Mouse (Mus musculus): ENCODE results near the gene Mroh3.

Mroh3 gene

DNA sequence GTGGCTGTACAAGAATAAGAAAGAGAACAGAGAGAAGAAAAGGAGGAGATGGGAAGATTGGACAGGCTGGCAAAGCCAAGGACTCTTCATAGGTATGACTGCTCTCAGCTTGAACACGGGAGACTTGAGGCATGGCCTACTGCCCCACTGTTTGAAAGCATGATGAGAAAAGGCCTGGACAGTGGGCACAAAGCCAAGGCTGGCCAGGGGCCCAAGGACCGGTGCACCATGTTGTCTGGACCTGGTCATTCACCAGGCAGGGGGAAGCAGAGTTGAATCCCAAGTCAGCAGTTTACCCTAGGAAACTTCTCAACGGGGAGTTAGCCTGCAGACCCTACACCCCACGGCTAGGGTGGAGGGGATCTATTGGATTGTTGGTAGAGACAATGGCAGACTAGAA, 15.2 kb upstream of the Mroh3 start:
- no peak for DNase-seq

DNA sequence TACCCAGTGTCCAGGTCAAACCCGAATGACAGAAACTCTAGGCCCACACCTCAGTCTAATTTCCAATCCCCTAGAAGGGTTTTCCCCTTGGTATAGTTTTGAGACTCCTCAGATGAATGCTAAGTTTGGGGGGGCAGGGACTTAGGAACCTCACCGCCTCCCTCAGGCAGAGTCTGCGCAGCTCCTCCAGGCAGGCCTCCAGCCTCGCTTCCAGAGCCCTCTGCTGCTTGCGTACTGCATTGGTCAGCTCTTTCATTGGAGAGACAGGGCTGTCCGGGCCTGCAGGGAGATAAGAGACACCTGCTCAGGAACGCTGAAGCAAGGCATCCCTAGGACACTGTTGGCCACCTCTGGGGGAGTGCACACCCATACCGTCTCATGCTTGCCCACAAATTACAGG, 14.0 kb upstream of the Mroh3 start:
- DNase-seq: no peak

DNA sequence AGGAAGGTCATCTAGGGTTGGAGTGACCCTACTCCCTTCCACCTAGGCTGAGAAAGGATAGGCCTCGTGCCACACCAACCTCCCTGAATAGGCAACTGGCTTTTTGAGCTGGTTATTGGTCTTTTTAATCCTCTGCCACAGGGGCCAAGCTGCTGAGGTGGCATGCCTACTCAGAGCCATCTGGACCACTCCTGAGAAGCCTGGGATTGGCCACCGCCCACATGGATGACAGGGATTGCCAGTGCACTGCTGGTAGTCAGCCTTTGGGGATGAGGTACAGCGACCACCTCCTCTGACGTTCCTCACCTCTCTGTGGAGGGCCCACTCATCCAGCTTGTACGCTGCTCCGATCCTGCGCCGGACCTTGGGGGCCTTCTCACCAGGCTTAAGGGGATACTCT, 13.2 kb upstream of the Mroh3 start:
- no peak for DNase-seq

DNA sequence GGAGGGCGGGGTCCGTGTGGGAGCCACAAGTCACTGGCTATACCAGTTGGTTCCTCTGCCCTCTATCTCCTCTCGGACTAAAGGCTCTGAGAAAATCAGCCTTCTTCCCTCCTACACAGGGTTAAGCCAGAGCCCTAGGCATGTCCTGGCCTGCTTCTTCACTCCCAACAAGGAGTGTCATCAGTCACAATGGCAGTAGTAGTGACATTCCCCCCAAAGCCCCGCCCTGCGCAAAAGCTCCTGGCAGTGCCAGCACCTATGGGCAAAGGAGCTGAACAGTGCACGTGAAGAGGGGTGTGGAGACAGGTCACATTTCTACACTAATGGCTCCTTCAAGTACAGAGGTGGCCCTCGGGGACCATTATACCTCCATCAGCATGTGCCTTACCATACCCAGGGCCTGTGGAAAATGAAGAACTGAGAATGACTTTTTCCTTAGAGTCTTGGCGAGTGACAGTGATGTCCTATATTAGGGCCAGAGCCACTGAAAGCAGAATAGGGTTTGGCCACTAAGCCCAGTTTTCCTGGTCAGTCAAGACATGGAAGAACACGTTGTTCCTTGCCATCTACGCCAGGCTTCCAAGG, 11.2 kb upstream of the Mroh3 start:
- no peak for DNase-seq

DNA sequence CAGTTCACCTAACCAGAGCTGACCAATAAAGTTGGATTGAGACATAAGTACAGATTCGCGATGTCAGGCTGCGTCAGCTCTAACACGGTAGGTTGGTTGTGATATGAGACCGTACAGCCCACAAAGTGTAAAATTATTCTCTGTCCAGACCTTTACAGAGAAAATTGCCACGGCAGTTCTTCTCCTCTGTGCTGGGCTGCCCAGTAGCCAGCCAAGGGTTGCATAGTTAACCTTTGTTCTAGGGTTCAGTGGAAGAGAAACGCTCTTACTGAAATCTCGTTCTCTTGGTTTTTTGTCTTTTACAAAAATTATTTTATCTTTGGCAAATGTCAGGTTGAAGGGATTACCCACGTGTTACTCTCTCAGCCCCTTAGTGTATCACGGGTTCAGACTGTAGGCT, 9.8 kb upstream of the Mroh3 start:
- no peak for DNase-seq

DNA sequence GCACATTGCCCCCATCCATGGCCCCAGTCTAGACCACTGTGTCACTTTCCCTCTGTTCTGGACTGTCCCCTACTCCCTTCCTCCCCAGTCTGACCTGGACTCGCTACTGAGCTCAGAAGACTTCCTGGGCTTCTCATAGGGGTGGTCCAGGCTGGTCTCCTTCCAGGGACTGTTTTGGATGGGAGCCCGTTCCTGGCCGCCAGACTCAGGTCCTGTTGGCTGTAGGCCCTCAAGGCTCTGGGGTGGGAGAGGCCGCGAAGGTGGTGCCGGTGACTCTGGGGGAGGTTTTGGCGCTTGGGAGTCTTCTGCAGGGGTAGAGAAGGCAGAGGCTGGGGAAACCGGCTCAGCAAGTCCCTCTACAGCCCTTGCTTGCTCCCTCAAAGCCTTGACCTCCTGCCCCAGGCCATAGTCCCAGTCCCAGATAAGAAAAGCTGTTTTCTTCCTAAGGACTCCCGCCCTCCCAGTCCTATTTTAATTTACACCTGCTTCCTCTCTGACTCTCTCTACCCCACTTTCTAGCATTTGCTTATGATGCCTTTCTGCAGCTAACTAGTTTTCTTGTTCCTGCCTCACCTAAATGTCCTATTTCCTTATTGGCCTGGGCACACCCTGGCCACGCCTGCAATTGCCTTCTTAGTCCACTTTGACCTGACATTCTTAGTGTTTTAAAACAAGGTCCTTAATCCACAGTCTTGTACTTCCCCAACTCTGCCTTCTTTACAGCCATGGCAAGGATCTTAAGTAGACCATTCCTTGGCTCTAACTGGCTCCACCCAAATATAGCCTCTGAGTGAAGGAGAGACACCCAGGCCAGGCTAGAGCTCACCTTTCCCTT, 7.6 kb upstream of the Mroh3 start:
- DNase-seq: no peak

DNA sequence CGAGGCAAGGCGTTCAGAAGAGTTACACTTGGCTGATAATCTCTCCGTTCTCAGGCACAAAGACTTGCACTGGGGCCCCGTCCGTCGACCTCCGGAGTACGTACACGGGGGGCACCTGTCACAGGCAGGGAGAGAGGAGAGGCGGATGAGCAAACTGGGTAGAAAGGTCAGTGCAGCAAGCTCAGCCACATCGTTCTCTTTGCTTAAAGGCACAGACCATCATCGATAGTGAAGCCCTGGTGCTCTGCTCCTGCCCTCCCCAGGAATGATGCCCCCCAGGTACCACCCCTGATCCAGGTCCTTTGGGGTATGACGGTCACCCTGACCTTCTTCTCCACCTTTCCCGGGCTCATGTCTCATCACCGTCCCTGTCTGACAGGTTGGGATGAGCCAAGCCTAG, 1.7 kb upstream of the Mroh3 start:
- DNase-seq: no peak

DNA sequence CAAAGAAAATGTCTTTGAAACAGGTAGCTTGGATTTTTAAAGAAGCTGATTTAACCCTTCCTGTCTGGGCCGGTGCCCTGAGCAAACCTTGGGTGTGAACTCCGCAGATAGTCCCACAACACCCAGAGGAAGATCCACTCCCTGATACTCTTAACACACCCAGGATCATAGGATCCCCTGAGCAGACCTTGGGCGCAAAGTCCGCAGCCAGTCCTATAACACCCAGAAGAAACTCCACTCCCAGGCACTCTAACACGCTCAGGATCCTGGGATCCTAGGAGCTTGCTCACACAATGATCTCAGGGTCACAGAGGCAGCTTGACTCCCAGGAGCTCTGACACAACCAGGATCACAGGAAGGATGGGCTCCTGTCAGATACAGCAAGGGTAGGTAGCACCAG, 22.6 kb downstream of the Mroh3 start:
- DNase-seq: no peak

DNA sequence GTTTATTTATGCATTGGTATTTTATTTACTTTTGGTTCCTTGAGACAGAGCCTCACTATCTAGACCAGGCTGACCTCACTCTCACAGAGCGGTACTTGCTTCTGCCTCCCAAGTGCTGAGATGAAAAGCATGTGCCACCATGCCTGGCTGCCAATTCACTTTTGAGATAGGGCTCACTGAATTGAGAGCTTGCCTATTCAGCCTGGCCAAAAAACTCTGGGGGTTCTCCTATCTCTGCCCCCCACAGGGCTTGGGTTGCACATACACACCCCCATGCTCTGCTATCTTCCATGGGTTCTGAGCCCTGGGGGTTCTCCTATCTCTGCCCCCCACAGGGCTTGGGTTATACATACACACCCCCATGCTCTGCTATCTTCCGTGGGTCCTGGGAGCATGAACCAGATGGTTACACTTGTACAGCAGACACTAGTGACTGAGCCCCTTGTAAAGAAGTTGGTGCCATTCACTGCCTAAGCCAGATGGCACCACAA, 33.1 kb downstream of the Mroh3 start:
- DNase-seq: no peak

DNA sequence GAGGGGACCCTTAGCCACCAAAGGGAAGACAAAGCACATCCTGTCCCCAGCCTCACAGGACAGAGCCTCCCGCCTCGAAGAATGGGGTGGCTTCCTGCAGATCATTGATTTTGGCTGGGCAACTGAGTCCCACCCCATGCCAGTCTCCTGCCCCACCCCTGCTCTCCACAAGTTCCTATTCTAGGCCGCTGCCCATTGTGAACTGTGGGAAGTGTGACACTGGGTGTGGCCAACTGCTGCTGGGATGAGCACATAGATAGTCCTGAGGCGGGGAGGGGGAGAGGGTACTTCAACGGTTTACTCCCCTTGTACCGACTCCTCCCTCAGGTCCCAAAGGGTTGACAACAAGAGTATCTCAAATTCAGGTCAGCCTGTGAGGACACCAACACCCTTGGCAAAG, 33.9 kb downstream of the Mroh3 start:
- no peak for DNase-seq

DNA sequence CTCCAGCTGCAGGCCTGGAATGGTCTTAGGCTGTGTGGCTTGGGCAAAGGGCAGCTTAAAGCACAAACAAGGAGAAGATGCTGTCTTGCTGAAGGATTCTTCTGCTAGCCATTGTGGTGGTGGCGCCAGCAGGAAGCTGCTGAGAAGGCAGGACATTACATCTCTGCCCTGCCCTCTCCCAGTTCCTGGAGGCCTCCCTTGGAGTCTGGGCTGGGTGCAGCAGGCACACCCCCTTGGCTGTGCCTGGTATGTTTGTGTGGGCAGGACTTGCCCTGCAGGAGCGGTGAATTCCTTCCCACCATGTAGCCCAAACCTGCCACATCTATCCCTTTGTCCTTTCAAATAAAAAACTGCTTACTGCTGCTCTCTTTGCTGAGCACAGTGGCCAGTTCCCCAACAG, 35.5 kb downstream of the Mroh3 start:
- DNase-seq: no peak

DNA sequence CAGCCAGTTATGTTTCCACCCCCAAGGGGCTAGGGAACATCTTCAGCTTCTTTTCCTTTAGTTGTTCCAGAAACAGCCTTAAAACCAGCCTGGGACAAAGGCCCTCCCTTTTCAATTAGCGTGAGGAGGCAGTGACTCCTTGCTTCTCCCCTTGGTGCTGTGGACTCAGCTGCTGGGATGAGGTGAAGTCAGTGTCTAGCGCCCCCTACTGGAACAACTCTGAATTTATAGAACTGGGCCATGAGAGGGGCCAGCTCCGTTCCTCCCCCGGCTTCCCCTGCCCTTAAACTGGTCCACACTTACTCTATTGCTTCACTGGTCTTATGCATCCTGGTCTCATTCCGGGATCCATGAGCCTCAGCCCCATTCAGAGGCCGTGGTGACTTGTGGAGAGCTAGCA, 37.4 kb downstream of the Mroh3 start:
- DNase-seq: peak; percentile 42

DNA sequence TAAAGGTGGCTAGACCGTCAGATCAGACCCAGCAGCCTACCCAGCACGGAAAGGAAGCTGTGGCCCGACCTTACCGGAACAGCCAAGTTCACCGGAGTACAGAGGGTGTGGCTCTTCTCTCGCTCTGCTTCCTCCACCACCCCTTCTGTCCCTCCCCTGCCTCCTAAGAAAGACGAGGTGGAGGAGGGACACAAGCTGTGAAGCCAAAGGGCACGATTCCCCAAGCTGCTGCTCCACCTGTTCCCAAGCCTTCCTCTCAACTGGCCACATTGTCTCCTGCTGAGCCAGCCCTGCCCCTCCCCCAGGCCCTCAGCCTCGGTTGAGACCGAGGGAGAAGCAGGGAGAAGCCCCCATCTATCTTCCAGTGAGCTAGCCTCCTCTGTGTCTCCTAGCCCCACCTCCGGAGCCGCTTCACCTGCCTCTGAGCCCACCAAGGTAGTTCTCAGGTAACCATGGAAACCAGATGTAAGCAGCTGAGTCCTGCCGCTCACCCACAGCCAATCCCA, 38.5 kb downstream of the Mroh3 start:
- no peak for DNase-seq

DNA sequence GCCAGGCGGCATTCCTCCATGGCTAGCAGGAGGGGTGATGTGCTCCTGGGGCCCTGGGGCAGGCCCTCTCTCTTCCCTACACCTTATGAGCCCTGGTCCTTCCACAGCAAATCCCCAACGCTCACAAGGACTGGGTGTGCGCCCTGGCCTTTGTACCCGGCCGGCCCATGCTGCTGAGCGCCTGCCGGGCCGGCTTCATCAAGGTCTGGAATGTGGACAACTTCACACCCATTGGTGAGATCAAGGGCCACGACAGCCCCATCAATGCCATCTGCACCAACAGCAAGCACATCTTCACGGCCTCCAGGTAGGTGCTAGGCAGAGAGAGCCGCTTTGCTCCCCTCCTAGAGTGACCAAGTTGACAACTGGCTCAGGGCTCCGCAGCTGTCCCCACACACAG, 39.9 kb downstream of the Mroh3 start:
- DNase-seq: no peak

DNA sequence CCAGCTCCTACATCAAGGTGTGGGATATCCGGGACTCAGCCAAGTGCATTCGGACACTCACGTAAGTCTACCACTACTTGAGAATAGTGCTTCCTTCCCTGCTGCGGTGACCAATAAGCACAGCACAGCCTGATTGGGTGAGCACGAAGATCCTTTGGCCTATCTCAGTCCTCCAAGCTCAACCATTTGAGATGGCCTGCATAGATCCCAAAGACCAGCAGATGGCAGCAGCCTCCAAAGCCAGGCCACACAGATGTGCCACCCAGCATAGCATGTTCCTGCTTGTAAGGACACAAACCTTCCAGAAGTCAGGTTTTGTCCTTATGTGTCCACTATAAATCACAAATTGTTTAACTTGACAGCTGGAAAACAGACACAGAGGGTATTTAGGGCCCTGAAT, 42.5 kb downstream of the Mroh3 start:
- peak; percentile 61 for DNase-seq

DNA sequence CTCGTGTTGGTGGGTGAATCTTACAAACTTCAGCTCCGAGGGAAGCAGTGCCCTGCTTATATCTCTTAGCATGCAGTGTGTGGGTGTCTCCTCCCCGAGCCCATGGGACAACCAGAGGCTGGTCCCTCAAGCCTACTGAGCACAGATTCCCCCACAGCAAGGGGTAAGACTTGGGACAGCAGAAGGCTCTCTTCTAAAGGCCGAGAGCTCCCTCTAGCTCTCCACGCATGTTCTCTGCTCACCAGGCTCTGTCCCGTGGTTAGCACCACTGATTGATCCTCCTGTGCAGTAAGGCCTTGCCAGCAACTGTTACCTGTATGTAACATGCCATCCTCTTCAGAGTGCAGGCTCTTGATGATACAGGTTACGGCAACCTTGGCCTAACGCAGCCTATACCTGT, 45.0 kb downstream of the Mroh3 start:
- no peak for DNase-seq

DNA sequence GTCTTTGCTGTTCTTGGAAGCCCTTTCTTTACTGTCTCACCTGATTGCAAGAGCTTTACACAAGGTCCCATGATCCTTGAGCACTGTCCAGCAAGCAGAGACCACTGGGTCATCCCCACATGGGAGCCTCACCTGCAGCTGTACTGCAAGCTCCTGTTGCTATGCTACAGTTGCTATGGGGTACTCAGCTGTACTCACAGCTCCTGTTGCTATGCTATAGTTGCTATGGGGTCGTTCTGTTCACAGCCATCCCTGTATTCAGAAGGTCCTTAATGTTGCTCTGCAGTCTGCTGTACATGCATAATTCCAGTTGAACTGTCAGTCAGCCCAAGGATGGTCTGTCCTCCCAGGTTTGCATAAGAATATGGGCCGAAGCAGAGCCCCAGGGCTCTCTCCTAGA, 47.2 kb downstream of the Mroh3 start:
- DNase-seq: no peak

DNA sequence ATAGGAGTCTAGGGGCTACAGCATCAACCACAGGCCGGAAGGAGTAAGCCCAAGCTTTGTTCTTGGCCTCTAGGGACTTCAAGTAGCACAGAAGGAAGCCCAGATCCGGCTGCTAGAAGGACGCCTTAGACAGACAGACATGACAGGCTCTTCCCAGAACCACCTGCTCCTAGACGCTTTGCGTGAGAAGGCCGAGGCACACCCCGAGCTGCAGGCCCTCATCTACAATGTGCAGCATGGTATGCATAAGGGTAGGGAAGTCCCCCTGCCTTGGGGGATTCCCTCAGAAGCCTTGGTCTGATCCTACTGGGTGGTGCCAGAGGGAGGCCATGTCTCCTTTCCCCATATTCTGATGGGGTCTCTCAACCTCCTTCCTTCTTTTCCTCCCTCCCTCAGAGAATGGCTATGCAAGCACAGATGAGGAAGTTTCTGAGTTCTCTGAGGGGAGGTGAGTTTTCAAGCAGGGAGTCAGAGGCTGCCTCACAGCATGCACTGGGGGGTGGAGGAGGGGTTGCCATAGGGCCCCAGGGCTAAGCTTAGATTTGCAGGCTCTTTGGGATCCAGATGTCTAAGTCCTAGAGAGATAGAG, 51.2 kb downstream of the Mroh3 start:
- no peak for DNase-seq

DNA sequence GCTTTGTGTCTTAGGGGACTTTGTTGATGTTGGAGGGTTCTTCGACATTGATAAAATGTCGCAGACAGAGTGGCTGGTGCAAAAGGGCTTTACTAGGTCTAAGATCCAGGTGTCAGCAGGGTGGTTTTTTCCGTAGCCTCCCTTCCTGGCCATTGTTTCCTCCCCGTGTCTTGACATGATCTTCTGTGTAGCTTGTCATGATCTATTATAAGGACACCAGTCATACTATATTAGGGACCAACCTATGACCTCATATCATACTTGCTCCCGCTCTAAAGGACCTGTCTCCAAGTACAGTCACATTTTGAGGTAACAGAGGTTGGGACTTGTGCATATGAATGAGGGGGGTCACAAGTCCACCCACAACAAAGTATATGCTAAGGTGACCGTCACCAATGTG, 51.7 kb downstream of the Mroh3 start:
- no peak for DNase-seq

DNA sequence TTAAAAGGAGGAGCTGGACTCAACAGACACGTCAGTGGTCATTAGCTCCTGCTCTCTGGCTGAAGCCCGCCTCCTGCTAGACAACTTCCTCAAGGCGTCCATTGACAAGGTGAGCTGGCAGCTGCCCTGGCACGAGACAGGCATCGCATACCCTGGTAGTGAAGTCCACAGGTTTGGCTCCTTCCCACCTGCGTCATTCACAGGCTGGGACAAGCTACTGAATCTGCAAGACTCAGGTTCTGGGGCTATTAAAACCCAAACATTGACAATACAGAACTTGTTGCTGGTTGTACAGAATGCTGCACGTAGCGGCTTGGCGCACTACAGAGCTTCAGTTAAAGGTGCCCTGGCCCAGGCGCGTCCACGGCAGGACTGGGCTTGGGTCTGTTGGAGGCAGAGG, 52.3 kb downstream of the Mroh3 start:
- DNase-seq: no peak

DNA sequence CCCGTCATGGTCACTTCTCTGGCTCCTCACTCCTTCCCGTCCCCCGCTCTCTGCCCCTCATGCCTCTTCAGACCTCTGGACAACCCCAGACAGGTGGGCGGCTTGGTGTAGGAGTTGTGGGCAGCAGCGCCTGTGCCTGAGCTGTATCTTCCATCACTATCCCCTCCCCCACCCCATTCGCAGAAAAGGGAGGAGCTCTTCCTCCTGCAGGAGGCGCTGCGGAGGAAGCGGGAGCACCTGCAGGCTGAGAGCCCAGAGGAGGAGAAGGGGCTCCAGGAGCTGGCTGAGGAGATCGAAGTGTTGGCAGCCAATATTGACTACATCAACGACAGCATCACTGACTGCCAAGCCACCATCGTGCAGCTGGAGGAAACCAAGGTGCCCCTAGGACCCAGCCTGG, 52.8 kb downstream of the Mroh3 start:
- no peak for DNase-seq

DNA sequence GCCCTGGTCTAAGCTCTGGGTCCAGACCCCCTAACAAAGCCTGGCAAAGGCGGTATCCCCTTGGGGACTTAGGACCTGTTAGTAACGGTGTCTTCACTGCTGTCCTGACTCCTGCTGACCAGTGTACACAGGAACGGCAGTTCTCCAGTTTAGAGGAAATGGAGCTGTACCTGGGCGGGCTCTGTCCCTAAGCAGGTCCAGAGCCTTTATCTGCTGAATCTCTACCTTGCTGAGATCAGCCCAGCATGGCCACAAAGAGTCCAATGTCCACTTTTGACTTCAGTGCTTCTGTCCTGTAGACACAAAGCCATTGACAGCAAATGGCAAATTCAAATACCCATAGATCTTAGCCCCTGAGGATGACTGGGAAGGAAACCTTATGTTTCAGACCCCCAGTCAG, 55.7 kb downstream of the Mroh3 start:
- DNase-seq: no peak

DNA sequence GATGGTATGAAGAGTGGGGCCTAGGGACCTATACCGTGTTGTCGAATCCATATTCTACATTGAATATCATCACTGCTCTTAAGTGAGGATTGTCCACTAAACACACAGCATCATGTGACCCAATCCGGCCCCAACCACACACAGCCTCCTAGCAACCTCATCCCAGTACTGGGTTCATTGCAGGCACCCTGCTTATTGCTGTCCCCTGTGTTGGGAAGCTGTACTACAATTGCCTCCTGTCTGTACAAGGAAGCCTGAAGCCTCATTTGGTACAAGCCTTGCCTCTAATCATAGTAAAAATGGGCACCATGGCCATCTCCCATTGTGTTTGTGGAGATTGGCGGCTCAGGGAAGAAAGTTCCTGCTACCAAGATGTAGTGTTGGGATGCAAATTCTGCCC, 56.3 kb downstream of the Mroh3 start:
- no peak for DNase-seq

DNA sequence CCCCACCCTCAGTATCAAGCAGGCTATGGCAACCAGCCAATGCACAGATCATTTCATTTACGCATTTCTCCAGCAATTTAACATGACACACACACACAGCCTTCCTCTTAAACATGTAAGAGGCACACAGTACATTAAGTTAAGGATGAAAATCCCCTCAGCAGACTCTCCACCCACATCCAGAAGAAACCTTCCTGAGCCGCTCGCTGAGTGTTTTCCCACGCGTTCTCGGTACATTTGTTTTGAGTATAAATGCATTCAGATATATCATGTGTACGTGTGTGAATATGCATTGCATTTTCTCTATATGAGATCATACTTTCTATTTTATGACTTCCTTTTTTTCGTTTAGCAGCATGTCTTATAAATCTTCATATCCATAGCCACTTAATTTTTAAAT, 61.3 kb downstream of the Mroh3 start:
- no peak for DNase-seq
